Mouse (Mus musculus): ENCODE measurements around the gene Eif1b.

The Eif1b gene

DNA sequence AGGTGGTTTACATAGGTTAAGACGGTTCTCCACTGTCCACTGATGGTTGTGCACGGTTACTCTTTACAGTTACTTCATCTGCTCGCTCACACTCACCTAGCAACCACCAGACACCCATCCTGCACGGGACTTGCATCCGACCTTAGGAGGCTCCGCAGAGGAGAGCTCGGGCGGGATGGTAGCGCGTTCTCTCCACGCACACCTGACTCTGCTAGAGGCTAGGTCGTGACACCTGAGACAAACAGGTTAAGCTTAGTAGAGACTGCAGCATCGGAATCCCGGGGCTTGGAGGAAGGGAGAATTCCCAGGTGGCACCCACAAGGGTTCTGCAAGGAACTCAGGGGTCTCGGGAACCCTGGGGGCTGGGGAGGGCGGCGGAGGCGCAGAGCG is at the start of gene Eif1b:
TSS of gene Eif1b (plus strand) at position 223 of the 390 bp plus-strand sequence.
- DNase-seq, result no peak

DNA sequence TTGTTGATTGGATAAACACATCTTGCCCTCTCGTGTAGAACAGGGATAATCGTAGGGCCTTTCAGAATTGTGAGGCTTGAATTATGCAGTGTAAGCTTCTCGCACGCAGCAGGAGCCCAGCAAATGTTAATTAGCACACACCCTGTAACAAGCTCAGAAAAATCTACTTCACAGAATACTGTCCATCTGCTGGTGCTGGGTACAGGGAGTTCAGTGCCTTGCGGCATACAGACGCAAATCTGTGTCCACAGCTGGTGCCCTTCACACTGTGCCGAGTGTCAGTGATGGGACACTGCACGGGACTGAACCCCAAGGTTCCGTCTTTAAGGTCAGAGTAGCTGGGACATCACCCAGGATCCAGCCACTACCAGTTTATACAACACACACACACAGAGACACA is 47.4 kb upstream of the Eif1b start:
- DNase-seq, result no peak

DNA sequence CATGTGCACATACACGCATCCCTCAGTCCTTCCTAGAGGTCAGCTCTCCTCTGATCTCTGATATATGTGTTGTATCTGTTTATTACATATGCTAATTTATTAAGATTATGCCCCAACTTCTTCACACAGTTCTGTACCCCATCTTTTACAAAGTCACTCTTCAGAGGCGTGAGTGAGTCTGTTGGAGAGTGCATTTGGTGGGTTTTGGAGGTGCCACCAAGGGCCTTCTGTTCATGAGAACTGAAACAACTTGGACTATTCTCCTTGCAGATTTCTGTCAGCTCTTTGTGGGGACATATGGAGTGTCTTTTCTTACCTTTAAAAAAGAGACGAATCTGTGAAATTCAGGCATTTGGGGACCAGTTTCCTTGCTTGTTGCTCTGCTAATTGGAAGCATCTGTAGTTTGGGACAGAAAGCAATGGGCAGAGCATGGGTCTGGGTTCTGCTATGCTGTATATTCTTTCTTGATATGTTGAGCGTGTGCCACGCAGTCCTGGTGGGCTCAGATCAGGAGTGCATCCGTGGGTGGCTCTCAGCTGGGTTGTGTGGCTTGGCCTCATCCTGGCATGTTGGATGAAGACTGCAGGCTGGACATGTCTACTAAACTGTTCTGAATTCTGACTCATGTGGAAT is 42.2 kb upstream of the Eif1b start:
- DNase-seq, result no peak

DNA sequence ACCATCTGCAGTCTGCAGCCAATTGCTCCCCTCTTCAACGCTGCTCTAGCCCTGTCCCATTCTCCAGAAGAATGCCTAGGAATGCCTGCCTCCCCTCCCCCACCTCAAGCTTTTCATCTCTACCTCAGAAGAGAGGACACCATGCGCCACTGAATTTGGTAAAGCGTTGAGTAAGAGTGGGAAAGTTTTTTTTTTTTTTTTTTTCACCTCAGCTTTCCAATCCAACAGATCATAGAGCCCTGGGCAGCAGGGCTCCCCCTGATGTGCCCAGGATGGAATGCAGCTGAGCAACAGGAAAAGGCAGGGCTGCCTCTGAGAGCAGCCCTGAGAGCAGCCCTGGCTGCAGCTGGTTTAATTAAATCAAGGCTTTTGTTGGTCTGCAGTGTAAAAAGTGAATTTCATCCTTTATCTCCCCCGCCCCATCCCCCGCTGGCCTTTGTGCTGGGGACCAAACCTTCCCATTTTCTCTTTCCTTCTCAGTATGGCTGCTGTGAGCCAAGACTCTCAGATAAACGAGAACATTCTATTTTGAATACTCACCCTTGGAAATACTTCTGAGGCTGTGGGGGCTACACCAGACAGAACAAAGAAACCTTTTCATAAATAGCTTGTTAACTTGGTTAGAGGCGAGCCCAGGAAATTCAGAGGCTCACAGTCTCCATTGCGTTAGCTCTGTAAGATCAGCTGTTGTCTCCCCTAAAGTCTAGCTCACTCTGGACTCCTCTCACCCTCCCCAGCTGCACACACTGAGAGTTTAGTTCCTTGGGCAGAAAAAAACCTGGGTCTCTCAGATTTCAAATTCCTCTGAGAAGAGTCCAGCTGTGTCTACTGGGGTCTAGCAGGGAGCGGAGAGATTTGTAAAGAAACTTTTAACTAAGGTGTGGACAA is 36.0 kb upstream of the Eif1b start:
- DNase-seq, result no peak

DNA sequence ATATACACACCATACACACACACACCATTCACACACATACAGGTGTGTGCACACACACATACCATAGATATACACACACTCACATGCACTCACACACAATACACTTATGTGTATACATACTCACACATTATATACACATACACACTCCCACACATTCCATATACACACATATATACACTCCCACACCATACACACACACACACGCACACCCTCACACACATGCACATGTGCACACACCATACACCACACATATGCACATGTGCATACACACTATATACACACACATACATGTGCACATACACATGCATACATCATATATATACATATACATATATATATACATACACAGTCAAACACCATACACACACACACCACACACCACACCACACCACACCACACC is 21.6 kb upstream of the Eif1b start:
- DNase-seq, result no peak

DNA sequence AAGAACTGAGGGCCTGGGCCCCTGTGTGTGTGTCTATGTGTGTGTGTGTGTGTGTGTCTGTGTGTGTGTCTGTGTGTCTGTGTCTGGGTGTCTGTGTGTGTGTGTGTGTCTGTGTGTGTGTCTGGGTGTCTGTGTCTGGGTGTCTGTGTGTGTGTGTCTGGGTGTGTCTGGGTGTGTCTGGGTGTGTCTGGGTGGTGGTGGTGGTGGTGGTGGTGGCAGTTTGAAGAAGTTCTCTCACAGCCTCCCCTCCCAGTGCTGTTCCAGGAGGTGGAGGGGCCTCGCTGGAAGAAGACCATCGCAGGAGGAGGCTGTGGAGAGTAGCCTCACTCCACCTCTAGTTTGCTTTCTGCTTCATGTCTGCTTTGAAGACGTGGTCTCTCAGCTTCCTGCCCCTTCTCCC is 10.4 kb upstream of the Eif1b start:
- DNase-seq, result no peak

DNA sequence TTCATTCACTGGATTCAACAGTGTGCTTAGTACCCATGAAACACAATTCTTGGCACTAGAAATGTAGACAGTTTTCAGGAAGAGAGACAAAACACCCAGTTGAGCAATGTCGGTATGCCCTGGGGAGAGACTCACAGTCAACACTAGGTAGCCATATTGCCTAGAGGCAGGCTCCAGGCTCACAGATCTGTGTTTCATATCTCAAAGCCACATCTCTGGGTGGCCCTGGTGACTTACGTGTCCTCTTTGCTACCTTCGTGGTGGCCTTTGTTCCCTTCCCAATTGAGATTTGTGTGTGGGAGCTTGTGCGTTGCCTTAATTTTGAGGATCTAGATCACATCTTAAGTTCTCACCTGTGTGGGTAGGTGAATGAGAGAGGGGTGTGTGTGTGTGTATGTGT is 9.7 kb upstream of the Eif1b start:
- DNase-seq, result no peak

DNA sequence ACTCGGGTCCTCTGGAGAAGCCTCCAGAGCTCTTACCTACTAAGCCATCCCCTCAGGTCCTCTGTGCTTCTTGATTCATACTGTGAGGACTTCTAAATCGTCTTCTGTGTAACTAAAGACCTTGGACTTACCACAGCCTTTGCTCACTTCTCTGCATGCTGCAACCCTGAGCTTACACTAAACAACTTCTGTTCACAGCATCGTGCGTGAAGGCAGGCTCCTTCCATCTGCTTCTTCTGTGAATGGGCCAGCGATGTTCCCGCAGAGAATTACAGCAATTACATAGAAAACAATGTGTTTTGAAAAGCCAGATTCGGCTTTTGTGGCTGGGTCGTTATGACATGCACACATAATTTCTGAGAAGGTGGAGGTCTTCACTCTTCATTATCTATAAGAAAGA is 8.9 kb upstream of the Eif1b start:
- DNase-seq, result no peak

DNA sequence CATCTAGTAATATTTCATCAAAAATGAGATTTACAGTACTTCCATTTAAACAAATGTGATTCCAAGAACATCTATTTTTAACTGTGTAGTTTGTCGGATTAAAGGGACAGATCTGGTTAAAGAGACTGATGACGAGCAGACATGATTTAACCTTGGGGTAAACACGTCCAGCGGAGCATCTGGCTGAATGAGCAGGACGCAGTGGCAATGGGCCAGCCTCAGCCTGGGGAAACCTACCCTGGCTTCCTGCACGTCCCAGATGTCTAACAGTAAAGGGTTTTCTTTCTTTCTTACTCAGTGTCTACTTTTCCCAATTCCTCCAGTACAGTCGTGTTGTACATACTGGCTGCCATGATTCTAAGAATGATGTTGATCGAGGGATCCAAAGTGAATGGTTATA is 5.0 kb upstream of the Eif1b start:
- no peak for DNase-seq

DNA sequence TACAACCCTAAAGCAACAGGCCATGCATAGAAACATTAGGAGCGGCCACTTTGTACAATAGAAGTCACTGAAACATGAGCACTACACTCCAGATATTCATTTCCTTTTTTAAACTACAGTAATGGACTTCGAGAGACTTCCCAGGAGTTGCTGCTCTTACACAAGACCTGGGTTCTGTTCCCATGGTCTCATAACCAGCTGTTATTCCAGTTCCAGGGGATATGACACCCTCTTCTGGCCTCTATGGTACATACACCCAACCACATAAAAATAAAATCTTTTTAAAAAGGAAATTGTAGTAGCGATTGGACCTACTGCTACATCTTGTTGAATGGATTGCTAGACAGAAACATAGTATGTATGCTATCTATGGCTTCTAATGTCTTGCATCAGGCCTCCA is 523 bp upstream of the Eif1b start:
- no peak for DNase-seq

DNA sequence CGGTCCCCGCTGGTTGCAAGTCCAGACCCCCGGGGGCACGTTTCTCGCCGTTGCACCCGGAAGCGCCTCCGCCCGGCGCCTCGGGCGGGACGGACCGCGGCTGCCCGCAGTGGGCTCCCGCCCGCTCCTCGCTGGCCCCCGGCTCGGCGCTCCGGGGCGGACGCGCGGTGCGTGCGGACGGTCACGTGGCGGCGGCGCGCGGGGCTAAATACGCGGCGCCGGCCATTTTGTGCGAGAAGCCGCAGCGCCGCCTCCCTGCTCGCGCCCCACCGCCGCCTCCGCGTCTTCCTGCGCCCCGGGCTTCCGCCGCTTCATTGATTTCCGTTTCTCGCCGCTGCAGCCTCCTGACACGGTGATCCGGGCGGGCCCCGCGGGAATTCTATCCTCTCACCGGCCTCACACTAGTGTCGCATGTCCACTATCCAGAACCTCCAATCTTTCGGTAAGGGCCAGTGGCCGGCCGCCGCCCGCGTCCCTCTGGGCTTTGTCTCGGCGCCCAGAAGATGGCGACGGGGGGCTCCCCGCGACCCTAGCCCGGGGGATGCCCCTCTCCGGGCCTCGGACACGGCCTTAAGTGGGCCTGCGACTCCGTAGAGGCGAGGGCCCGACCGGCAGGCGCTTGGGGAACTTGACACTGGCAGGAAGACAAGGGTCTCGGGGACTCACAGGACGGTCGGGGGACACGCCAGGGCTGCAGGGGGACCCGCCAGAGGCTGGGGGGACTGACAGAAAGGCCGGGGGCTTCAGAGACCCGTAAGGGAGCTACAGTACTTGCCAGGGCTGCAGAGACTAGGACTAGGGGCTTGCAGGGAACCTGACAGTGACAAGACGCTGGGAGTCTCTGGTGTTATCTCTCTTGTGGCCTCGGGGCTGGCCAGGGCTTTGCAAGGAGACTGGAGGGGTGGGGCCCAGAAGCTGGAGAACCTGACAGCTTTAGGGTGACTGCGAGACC is 644 bp downstream of the Eif1b start:
- DNase-seq, result peak; percentile 83 to 86

DNA sequence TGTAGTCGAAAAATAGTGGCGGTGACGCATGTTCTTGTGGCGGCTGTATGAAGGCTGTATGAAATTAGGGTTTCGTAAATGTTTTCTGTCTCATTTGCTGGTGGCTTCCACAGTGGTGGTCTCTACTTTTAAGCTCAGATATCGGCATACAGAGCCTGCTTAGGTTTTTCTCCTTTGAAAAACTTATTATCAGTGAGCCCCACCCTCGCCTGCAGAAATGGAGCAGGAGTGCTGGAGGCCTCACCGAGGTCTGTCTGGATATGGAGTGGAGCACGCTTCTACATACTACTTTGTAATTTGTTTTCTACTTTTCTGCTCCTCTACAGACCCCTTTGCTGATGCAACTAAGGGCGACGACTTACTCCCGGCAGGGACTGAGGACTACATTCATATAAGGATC is 1.7 kb downstream of the Eif1b start:
- no peak for DNase-seq

DNA sequence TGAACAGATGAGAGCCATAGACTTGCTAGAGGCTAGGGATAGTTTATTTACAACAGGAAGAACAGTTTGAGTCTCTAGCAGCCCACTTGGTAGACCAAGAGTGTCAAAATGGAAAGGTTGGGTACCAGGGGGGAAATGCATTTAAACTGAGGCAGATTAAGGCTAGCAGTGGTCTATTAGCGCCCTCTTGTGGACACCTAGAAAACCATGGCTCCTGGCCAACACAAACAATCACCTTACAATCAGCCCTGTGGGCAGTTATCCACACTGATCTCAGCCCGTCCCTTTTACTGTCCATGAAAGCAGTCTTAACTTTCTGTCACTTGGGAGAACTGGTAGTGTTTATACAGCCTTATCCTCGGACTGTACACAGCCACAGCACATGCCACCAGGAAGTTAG is 4.7 kb downstream of the Eif1b start:
- DNase-seq, result peak; percentile 37 to 50

DNA sequence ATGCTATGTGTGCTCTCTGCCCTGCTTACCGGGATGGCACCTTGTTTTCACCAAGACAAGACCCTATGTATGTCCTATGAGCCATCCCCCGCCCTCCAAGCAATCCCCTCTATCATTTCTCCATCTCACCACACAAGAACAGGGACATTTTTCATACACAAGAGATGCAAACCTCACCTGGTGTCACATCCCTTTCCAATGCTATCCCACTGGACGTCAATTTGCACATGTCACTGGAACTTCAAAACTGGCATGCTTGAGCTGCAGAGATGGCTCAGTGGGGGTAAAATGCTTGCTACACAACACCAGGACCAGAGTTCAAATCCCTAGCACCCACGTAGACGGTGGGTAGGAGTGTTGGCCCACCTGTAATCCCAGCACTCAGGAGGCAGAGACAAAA is 6.0 kb downstream of the Eif1b start:
- DNase-seq, result no peak

DNA sequence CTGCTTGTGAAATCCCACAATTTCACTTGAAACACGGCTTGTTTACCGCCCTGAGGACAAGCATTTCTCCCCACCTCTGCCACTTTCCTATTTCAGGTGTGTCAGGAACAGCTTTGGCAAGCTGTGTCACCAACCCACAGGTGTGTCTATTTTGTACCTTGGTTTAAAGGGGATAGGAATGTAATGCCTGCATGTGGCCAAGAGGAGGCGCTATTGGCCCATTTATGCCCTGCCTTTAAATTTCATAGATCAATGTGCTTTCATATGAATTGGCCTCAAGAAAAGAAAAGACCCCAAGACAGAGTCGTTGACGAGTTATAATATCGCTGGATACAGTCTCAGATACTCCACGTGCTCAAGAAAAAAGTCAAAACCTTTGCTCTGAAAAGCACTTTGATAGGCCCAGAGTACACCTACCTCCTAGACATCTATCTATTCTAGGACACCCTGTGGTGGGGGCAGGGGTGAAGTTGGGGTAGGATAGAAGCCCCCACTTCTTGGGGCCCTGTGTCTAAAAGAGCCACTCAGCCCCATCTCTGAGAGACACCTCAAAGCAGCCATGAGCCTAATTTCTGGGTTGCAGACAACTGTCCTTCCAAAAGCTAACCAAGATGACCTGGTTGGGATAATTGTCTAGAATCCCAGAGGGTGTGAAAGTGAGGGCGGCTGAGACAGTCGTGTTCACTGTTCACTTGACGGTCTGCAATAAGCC is 9.3 kb downstream of the Eif1b start:
- DNase-seq, result no peak

DNA sequence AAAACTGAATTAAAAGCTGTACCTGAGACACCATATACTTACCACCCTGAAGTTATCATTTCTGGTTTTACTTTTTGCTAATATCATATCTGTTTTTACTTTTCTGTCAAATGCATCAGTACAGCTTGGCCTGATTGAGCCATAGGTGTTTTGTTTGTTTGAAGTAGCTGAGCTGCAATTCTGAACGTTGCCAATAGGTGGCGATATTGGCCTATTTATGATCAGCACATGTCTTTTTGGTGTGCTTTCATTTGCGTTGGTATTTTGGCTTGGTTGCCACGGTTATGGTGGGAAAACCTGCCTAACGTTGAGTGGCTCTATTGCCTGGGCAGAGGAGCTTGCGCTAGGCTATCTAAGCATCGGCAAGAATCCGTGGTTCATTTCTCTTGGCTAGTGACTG is 10.0 kb downstream of the Eif1b start:
- DNase-seq, result peak; percentile 58 to 73

DNA sequence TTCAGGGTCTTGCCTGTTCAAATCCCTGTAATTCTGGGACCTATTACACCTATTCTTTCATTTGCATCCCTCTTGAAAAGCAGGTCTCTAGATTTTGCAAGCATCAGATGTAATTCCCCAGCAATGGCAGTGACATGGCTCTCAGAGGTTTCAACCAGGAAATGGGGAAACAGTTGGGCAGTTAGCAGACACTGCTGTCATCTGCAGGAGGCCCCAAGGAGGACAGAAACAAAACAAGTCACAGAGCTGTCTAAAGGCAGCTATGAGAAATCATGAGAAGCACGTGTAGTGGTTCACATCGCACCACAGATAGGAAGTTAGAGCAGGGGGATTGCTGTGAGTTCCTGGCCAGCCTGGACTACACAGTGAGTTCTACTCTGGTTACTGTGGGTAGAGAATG is 12.4 kb downstream of the Eif1b start:
- DNase-seq, result no peak

DNA sequence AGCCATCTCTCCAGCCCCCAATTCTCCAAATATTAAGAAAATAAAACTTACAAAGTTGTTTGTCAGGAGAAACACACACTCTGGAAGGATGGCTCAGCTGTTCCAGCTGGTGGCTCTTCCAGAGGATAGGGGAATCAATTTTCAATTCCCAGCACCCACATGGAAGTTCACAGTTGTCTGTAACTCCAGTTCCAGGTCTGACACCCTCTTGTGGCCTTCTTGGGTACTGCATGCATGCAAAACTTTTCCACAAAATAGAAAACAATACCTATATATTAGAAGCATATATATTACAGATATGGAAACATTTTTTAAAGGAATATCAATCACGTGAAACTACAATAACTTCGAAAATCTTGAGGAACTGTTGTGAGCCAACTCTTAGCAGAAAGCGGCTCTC is 19.7 kb downstream of the Eif1b start:
- DNase-seq, result peak in 1 of 2 experiments; percentile 27

DNA sequence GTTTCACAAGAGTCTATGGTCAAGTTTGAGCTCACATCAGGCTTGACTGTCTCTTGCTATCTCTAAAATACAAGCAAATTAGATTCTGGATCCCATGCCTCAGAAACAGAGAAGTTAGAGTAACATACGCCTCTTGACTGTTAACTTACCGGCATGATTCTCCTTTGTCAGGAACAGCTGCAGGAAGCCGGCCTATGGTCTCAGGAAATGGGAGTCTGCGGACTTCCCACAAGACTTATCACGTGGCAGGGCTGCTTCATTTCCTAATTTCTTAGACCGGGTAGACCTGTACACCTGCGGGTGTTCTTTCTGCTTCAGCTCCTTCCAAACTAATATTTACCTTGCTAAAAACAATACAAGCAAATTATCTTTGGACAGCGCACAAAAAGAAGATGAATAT is 24.7 kb downstream of the Eif1b start:
- no peak for DNase-seq

DNA sequence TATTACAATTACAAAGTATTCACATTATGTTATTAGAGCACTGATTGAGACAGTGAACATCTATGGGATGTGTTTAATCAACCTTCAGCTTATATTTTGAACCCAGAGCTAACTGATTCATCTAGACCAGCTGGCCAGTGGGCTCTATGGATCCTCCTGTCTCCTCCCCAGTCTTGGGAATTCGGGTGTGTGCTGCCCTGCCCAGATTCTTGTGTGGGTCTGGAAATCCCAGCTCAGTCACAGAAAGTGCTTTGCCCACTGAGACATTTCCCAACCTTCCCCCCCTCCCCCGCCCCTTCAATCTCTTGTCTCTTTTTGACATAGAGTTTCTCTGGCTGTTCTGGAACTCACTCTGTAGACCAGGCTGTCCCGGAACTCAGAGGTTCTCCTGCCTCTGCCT is 26.9 kb downstream of the Eif1b start:
- DNase-seq, result no peak

DNA sequence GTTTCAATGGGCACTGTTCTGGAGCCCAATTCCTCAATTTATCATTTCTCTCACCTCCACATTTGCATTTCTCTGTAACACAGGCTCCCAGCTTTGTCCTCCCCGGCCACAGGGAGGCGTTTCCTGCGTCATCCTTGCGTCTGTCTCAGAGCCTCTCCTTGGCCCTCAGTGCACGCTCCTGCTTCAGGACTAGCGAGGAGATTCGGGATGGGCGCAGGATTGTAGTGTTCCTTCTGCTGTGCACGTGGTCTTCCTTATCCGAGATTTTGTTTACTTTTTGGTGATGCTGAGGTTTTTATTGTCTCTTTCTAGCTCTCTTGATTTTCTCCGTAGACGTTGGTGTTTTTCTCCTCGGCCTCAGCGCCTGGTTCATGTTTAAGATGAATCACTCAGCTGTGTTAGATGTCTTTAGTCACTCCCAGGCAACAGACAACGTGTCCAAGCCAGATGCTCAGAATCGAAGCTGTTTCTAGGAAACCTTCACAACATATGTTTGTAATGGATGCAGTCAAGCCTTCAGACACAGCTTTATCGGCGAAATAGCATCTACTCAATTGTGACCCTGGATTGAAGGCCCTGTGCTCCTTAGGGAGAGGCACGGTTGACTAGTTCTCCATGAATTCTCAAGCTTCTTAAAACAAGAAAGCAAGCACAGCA is 27.6 kb downstream of the Eif1b start:
- no peak for DNase-seq

DNA sequence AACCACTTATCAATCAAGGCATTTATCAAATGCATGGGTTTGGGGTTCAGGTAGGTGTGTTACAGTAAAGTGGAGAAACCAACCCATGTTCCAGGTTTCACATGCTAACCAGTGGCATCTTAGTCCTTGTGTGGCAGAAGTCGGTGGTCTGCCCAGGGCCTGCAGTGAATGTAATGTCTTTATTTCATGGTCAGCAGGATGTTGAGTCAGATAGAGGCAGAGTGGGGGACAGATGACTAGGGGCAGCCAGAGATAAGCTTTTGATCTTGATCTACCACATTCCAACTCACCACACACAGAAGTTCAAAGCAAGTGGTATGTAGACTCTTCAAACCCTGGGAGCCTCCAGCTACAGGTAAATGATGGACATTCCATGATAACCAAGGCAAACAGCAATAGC is 29.1 kb downstream of the Eif1b start:
- DNase-seq, result no peak
